Mouse (Mus musculus) liver, adult (tissue): ENCODE results near the gene Ptprj.

Experiments used
- GATA4 ChIP-seq: IDR thresholded peaks from 2 replicates; pipeline ENCODE4 v1.6.1; 2014; ENCODE audit warnings: mild to moderate bottlenecking, low read length; ENCODE audit not compliant: insufficient replicate concordance

Gene Ptprj

DNA sequence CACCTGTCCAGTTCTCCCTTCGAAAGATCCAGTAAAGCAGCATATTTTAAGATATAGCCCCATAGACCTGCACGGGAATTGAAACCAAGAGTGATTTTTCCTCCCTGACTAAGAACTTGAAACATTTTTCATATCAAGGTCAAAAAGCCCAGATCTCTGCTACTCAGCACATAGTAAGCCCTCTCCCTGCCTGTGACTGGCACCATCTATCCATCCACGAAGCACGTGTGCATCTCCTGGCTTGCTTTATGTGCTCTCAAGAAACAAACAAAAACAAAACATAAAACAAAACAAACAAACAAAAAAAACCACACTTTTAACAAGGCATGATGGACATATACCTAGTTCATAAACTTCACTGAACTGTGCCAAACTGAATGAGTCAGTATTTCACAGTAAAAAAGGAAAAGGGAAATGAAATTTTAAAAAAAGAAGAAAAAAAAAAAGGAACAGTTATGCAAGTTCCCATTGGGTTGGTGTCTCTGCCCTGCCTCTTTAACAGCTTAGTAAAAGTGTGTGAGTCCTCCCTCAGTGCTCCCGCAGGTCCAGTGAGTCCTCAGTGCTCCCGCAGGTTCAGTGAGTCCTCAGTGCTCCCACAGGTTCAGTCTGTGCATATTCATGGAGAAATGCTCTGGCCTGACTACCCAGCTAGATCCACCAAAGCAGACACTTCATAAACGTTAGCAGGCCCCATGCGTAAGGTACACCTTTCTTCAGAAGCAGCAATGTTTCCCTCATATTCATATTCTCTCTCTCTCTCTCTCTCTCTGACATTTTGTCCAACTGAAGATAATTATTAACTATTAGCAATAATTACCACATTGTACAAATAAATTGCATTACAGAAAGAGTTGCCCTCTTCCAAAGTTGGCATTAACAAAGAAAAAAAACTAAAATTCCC is 91.5 kb downstream of the Ptprj start:
- TF ChIP-seq GATA4 = no peak

DNA sequence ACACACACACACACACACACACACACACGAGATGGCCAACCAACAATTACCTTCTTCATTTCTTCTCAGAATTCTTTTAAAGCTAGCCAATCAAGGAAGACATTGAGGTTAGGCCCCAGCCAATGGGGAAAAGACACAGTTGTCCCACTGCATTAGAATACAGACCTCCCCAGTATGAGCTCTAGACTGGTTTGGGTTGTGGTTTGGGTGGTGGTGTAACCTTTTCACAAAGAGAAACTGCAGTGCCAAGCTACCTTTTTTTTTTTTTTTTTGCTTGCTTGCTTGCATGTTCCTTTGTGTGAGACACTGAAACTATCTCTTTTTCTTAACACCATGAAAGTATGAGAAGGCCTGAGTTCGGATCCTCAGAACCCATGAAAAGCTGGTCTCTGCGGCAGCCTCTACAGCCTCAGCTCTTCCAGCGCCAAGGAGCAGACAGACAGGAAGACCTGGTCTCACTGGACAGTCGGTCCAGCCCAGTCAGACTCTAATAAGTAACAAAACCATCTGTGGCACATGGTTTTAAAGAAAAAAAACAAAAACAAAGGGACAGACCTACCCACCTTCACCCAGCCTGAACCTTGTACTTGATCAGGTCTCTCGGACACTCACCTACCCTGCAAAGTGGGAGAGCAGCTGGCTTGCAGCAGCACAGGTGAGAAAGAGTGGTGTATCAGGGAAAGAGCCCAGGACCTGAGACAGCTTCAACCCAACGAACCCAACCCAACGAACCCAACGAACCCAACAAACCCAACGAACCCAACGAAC is 92.8 kb downstream of the Ptprj start:
- no peak for TF ChIP-seq GATA4

DNA sequence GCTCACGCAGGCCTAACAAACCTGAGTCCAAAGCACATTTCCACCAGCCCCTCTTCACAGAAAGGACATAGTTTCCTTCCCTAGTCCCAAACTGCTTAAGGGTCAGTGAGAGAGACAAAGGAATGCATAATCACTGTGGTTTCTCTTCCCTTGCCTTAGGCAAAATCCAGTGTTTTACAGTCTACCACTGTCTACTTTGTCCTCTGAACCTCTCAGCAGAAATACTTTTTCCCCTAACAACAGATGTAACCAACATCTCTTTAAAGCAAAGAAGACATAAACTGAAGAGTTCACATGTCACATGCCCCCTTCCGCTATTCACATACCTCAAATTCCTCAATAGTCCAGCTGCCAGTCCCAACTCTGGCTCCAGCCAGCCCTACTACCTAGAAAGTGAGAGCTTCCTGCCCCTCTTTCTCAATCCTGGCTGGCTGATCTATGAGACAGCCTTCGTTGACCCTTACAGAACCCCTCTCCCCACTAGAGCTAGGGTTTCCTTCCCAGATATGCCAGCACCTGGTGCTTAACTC is 94.2 kb downstream of the Ptprj start:
- no peak for TF ChIP-seq GATA4

DNA sequence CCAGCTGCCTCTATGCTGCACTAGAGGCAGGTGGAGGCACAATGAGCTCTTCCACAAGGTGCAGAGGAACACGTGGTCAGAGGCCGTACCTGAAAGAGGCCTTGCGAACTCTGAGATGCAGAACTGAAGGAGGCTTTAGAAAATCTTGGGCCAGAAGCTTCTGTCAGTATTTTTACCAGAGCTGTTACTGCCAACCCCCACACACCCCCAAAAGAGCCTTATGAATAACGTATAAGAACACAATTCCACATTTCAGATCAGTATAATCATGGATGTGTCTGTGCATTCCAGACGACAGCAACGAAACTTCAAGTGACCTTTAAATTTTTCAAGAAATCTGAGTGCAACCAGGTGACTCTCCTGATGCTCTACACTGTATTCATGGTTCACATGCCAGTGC is 98.9 kb downstream of the Ptprj start:
- no peak for TF ChIP-seq GATA4

DNA sequence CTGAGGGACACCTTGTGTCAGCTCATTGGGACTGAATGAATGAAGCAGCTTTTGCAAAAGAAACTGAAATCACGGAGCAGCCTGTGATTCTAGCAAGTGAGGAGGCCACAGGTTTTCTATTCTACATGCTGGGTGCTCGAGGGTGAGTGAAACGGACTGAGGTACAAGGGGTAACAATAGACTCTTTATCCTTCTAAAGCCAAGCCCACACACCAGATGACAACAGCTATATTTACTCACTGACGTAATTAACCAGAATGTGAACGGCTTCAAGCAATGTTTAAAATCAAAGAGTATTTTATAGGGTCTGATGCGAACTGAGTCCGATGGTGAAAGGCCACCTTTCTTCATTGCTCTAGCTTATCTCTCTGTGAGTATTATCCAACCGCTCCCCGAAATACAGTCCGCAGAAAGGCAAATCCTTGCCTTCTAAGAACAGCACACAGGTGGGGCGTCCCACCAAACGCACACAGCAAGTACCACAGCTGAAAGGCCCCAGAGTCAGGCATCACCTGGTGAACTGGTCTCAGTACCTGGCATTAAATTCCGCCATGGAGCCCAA is 99.6 kb downstream of the Ptprj start:
- TF ChIP-seq GATA4 = no peak

DNA sequence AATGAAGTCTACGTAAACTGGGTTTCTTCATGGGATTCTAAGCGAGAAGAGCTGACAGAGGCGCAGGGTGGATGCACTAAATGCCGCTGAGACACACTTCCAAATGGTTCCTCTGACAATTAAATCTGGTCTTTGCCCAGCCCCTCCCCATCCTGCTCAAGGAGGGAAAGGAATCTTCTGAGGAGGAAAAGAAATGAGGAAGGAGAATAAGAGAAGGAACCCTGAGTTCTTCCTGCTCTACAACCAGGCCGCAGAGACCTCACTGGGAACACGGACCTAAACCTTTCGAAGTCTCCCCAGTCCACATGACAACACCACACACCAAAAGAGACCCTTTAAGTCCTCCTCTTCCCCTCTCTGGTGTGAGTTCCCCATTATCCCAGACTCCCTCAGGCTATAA is 101.9 kb downstream of the Ptprj start:
- no peak for TF ChIP-seq GATA4

DNA sequence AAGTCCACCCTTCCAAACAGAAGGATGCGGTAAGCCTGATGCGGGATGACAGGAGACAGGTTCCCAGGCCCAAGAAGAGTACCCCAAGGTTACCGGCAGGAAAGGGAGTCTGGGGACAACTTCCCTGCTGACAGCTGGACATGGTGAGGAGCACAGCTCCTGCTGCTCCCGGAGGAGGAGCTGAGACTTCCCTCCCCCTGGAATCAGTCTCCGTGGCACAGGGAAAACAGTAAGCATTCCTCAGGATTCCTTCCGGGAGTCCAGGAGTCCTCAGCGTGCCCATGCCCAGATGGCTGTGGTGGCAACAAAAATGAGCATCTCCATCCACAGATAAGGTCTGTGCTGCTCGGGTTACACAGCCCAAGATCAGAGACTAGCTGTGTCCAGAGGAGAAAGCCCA is 102.8 kb downstream of the Ptprj start:
- no peak for TF ChIP-seq GATA4

DNA sequence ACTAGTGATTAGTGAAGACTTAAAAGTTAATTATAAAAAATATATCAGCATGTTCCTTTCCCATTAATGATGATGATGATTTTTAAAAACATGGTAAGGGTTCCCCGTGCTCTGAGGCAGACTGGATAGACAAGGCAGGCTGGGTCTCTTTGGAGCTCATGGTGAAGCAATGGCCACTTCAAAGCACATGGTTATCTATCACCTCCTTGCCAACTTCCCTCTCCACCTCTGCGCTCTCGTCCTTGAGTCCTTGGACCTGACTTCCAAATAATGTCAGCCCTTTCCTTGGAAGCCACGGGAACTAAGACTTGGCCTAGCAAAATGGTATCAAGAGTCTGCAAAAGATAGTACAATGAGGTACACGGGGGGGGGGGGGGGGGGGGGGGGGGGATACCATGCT is 103.7 kb downstream of the Ptprj start:
- no peak for TF ChIP-seq GATA4

DNA sequence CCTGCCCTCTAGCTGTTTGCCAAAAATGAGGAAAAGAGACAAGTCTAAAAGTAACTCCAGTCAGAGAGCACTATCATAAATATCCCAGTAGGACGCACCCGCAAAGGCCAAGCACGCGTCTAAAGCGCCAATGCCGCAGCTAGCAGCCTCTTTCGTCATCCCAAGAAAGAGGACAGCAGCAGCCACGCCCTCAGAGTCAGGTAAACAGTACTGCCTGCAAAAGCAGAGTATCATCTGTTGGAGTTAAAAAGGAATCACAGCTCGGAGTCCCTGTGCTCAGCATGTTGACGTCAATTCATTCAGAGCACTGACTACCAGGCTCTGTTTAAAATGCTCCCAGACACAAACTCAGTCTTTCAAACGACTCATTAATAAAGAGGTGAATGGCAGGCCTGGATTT is 104.1 kb downstream of the Ptprj start:
- no peak for TF ChIP-seq GATA4

DNA sequence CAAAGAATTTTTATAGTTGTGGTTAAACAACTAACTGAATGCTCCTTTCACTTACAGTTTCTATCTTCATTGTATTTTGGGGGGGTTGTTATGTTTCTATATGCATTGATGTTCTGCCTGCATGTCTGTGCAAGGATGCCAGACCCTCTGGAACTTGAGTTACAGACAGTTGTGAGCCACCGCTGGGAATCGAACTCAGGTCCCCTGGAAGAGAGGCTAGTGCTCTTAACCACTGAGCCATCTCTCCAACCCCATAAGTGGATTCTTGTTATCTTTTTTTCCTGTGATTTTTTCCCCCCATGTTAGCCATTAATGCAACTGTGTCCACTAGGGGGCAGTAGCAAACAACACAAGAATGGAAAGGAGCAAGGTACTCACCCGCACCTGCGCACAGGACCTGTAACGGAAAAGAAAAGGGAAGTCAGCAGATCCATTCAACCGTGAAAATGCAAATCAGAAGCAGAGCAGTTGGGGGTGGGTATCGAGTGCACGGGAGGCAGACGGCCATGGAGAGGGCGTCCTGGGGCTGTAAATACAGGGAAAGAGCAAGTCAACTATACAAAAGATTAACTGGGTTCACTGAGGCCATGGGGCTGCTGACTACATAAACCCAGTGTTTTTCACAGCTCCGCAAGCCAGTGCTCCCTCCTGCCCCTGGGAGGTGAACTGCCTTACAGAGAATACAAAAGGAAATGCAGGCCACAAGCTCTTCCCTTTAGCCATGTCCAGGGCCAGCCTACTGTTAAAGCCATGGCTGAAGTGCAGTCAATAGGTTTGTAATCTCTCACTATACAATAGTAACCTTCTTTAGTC is 105.6 kb downstream of the Ptprj start:
- TF ChIP-seq GATA4 = no peak

DNA sequence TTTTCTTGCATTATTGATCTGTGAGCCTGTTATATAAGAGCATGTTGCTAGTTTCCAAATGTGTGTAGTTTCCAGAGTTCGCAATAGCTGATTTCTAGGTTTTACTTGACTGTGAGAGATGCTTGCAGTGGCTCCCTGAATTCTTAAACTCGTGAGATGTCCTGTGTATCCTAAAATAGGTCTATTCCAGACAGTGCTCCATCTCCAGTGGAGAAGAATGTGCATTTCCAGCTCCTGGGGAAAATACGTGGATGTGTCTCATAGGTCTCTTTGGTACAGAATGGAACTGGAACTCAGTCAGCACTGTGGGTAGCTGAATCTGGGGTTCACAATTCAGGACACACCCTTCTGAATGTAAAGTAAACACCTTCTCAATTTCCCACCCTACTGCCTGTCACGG is 107.7 kb downstream of the Ptprj start:
- TF ChIP-seq GATA4 = no peak

DNA sequence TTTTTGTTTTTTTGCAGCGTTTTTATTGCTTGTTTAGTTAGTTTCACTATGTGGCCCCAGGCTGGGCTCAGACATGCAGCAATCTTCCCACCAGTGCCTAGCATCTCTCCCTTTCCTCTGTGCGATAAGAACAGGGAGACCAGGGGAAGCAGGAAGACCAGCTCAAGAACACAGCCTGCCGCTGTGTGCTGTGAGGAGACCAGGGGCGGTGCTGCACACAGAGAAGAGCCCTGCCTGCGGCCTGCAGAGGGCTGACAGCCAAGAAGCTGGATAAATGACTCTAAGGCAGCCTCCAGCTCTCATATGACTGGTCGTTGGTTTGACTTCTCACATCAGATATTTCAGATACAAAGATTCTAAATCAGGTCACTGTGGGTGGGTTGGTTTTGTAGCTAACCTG is 110.3 kb downstream of the Ptprj start:
- no peak for TF ChIP-seq GATA4

DNA sequence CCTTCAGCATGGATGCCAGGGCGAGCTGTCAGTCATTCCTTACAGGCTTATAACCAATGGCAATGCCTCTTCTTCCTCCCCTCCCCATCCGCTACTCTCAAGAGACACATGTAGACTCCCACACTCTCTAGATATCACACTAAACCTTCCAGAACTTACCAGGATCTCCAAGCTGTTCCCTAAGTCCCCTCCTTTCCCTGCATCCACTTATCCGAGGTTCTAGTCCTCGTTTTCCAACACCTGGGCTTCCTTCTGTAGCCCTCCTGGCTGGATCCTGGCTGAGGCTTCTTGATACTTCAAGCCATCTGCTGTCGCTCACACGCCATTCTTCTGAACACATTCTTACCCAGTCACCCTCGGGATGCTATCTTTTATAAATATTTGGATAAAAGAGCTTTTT is 114.0 kb downstream of the Ptprj start:
- no peak for TF ChIP-seq GATA4

DNA sequence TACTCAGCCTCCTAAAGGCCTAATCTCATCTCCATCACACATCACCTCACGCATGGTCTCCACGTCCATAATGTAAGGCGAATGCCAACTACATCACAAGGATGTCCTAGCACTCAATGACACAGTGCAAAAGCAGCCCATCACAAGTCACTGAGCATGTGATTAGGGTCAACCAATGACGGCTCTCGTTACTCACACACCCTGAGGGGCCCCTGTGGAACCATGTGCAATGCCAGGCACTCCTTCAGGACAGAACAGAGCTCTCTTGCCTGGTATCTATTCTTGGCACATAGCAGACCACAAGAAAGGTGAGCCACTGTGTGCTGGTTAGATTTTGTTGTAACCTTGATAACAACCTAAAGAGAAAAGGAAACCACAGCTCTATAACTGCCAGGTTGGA is 116.7 kb downstream of the Ptprj start:
- no peak for TF ChIP-seq GATA4

DNA sequence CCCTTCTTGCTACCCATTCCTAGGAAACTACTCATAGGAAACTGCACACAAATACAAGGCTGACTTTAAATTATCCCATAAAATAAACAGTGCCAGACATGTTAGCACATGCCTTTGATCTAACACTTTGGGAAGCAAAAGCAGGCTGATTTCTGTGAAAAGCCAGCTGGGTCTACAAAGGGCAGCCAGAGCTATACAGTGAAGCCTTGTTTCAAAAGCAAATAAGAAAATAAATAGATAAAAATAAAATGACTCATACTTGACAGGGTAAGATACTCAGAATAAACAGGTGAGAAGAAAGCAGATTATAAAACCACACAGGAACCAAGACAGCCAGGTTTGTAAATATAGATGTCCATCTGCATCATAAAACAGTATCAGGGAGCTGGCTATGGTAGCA is 118.2 kb downstream of the Ptprj start:
- no peak for TF ChIP-seq GATA4
